Mouse (Mus musculus): ENCODE measurements at regions not wholly inside any gene's neighbourhood (a gene's known extent, or its start where the extent isn't known, plus 50 kb on each side); places are given as distances from the start of the nearest gene placed in this dataset.

DNA sequence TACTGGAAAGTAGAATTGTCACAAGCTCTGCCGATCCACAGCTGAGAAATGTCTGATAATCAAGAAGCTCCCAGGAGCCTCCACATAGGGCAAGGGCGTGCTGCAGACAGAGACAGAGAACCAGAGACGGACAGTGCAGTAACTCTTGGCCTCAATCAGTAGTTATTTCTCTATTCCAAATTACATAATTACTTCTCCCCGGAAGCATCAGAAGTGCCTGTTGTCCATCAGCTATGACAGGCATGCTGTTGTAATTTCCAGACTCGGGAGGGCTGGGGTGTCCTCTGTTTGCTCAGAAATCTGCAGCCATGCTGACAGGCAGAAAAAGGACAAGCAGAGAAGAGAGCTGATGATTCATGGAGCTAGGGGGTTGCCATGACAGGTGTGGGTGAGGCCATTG, 56.9 kb upstream of the Ppp1r26 start:
- no peaks in the 10 kb centered on the region for H3K36me3 ChIP-seq (ENCODE audit: control insufficient read depth in 1 of 2, insufficient read depth in 2 of 2, low read length in 2 of 2)
- DNase-seq (ENCODE audit: low read depth, low spot score) = no peak
- H3K4me1 ChIP-seq (ENCODE audit: control insufficient read depth in 1 of 2, insufficient read depth in 2 of 2, low read length in 2 of 2) = no peaks in the 10 kb centered on the region
- H3K79me2 ChIP-seq (ENCODE audit: control insufficient read depth, insufficient read depth, low read length, poor library complexity) = no peaks in the 10 kb centered on the region
- H3K9me3 ChIP-seq (replicated peaks; ENCODE audit: insufficient read depth, low read length) = no peaks in the 10 kb centered on the region
- no peak for TF ChIP-seq GATA1 (IDR thresholded peaks at IDR 0.05; ENCODE audit: low read depth, low read length)
- TF ChIP-seq USF2 (IDR thresholded peaks at IDR 0.05; ENCODE audit: borderline replicate concordance in 1 of 2, insufficient read depth in 1 of 2, low read depth in 1 of 2, low read length in 2 of 2) = no peak
- TF ChIP-seq E2F4 (IDR thresholded peaks at IDR 0.05; ENCODE audit: borderline replicate concordance, low read depth, low read length) = no peak
- no peak for TF ChIP-seq KAT2A (conservative IDR thresholded peaks at IDR 0.05; ENCODE audit: low read depth, low read length)
- H3K27ac ChIP-seq (ENCODE audit: control insufficient read depth, low read depth, low read length) = no peak overlapping the region
- H3K4me3 ChIP-seq (ENCODE audit: control insufficient read depth in 1 of 2, insufficient read depth in 1 of 2, low read depth in 2 of 2, low read length in 2 of 2) = no peak overlapping the region
- H3K27me3 ChIP-seq (ENCODE audit: control insufficient read depth in 1 of 2, insufficient read depth in 2 of 2, low read length in 2 of 2) = peaks cover 1 to 19% of the 10 kb centered on the region in 2 experiments
- H3K9ac ChIP-seq (ENCODE audit: control insufficient read depth, low read depth, low read length, poor library complexity, severe bottlenecking) = no peak overlapping the region

DNA sequence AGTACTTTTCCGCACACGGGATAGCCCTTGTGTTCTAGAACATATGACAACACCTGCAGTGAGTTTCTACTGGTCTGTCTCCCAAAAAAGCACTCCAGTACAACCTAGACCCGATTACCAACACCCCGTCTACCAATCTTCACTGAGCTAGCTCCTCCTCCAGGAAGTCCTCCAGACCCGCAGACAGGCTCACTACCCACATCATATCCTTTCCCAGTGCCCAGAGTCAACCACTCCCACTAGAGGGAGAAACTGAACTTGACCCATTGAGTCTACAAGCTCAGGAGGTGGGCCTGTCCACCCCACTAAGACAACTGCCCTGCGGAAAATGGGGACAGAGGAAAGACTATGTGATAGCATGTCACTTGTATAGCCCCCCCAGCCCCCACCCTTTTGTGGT, 51.2 kb upstream of the Ppp1r26 start:
- no peak overlapping the region for H3K9ac ChIP-seq (ENCODE audit: control insufficient read depth, low read depth, low read length, poor library complexity, severe bottlenecking)
- TF ChIP-seq TAL1 (IDR thresholded peaks at IDR 0.05; ENCODE audit: low read length) = no peak
- no peaks in the 10 kb centered on the region for H3K36me3 ChIP-seq (ENCODE audit: control insufficient read depth in 1 of 2, insufficient read depth in 2 of 2, low read length in 2 of 2)
- peaks cover 0 to 1% of the 10 kb centered on the region in 2 experiments; a peak in 2 of 4 replicates for H3K27me3 ChIP-seq (ENCODE audit: control insufficient read depth in 1 of 2, insufficient read depth in 2 of 2, low read length in 2 of 2)
- no peak overlapping the region for H3K4me3 ChIP-seq (ENCODE audit: control insufficient read depth in 1 of 2, insufficient read depth in 1 of 2, low read depth in 2 of 2, low read length in 2 of 2)
- H3K79me2 ChIP-seq (ENCODE audit: control insufficient read depth, insufficient read depth, low read length, poor library complexity) = no peaks in the 10 kb centered on the region
- H3K4me1 ChIP-seq (ENCODE audit: control insufficient read depth in 1 of 2, insufficient read depth in 2 of 2, low read length in 2 of 2) = no peaks in the 10 kb centered on the region
- H3K9me3 ChIP-seq (replicated peaks; ENCODE audit: insufficient read depth, low read length) = no peaks in the 10 kb centered on the region
- H3K27ac ChIP-seq (ENCODE audit: control insufficient read depth, low read depth, low read length) = no peak overlapping the region
- DNase-seq (ENCODE audit: low read depth, low spot score) = no peak
